Mouse (Mus musculus) MEL (cell line): Measurements from ENCODE around the gene Mvb12a. TPM values are rescaled to one million over a fixed set of nuclear protein-coding genes. Genes with fewer than 3 reads are reported as not detected.

Experiments used
- DNase-seq: peaks from one replicate; pipeline ENCODE4 v3.0.0; 2011; ENCODE audit warnings: low read depth, low spot score
- H3K27ac ChIP-seq: 2 replicates; pipeline ENCODE4 v1.5.1; 2012; ENCODE audit warnings: low read depth, mild to moderate bottlenecking, control low read depth, low read length, moderate library complexity; ENCODE audit not compliant: control insufficient read depth
- H3K27me3 ChIP-seq, 2 experiments: fragments of 150-350 bp in 1 of 2; sonication (generic) in 1 of 2; 2 replicates each; pipeline ENCODE4 v1.6.1; 2012; ENCODE audit warnings: low read length in 2 of 2, mild to moderate bottlenecking in 2 of 2, improper control_type of control experiment in 1 of 2, moderate library complexity in 1 of 2; ENCODE audit not compliant: insufficient read depth in 2 of 2, control insufficient read depth in 1 of 2
- H3K36me3 ChIP-seq, 2 experiments: 2 replicates each; pipeline ENCODE4 v1.6.1; 2012 to 2014; ENCODE audit warnings: low read length in 2 of 2, improper control_type of control experiment in 1 of 2, inconsistent platforms in 1 of 2, mild to moderate bottlenecking in 1 of 2; ENCODE audit not compliant: insufficient read depth in 2 of 2, control insufficient read depth in 1 of 2
- H3K4me1 ChIP-seq, 2 experiments: fragments of 150-350 bp in 1 of 2; sonication (generic) in 1 of 2; 2 replicates each; pipeline ENCODE4 v1.6.1; 2012; ENCODE audit warnings: low read length in 2 of 2, improper control_type of control experiment in 1 of 2, mild to moderate bottlenecking in 1 of 2; ENCODE audit not compliant: insufficient read depth in 2 of 2, control insufficient read depth in 1 of 2
- H3K4me3 ChIP-seq, 2 experiments: fragments of 150-350 bp in 1 of 2; sonication (generic) in 1 of 2; 2 replicates each; pipeline ENCODE4 v1.5.1; 2012; ENCODE audit warnings: low read depth in 2 of 2, low read length in 2 of 2, mild to moderate bottlenecking in 2 of 2, moderate library complexity in 2 of 2, control low read depth in 1 of 2, improper control_type of control experiment in 1 of 2; ENCODE audit not compliant: control insufficient read depth in 1 of 2, insufficient read depth in 1 of 2
- H3K79me2 ChIP-seq: 2 replicates; pipeline ENCODE4 v1.6.1; 2012; ENCODE audit warnings: mild to moderate bottlenecking, low read length, moderate library complexity; ENCODE audit not compliant: control insufficient read depth, poor library complexity, insufficient read depth
- H3K9ac ChIP-seq: 2 replicates; pipeline ENCODE4 v1.6.1; 2012; ENCODE audit warnings: low read depth, mild to moderate bottlenecking, control low read depth, low read length, moderate library complexity; ENCODE audit not compliant: control insufficient read depth, poor library complexity, severe bottlenecking
- H3K9me3 ChIP-seq: fragments of 150-350 bp; sonication (generic); replicated peaks from 2 replicates; pipeline ENCODE4 v1.6.1; 2012; ENCODE audit warnings: mild to moderate bottlenecking, low read length, improper control_type of control experiment, moderate library complexity; ENCODE audit not compliant: insufficient read depth
- CTCF ChIP-seq, 3 experiments: IDR thresholded peaks in 2 of 3; conservative IDR thresholded peaks in 1 of 3; 2 replicates each; pipeline ENCODE4 v1.5.1; 2011 to 2012; ENCODE audit warnings: low read length in 3 of 3, low read depth in 2 of 3, mild to moderate bottlenecking in 2 of 3, improper control_type of control experiment in 1 of 3, inconsistent platforms in 1 of 3, mixed read lengths in 1 of 3, moderate library complexity in 1 of 3; ENCODE audit not compliant: control insufficient read depth in 1 of 3, insufficient read depth in 1 of 3, poor library complexity in 1 of 3, severe bottlenecking in 1 of 3
- ELF1 ChIP-seq: IDR thresholded peaks from 2 replicates; pipeline ENCODE4 v1.6.1; 2014; ENCODE audit warnings: low read depth, mild to moderate bottlenecking, inconsistent platforms, low read length, improper control_type of control experiment, moderate library complexity
- ETS1 ChIP-seq: IDR thresholded peaks from 2 replicates; pipeline ENCODE4 v1.6.1; 2012; ENCODE audit warnings: low read depth, mild to moderate bottlenecking, inconsistent platforms, low read length, improper control_type of control experiment, moderate library complexity
- GABPA ChIP-seq: IDR thresholded peaks from 2 replicates; pipeline ENCODE4 v1.6.1; 2012; ENCODE audit warnings: low read depth, mild to moderate bottlenecking, inconsistent platforms, low read length, improper control_type of control experiment, moderate library complexity
- GATA1 ChIP-seq: IDR thresholded peaks from 2 replicates; pipeline ENCODE4 v1.6.1; 2011; ENCODE audit warnings: low read depth, low read length, improper control_type of control experiment
- JUND ChIP-seq: IDR thresholded peaks from 2 replicates; pipeline ENCODE4 v1.6.1; 2011; ENCODE audit warnings: low read depth, mild to moderate bottlenecking, improper control_type of control experiment, low read length
- MAFK ChIP-seq: IDR thresholded peaks from 2 replicates; pipeline ENCODE4 v1.6.1; 2011; ENCODE audit warnings: low read depth, mild to moderate bottlenecking, low read length, improper control_type of control experiment, borderline replicate concordance
- MAX ChIP-seq: IDR thresholded peaks from 2 replicates; pipeline ENCODE4 v1.6.1; 2011; ENCODE audit warnings: low read length, improper control_type of control experiment
- MAZ ChIP-seq: IDR thresholded peaks from 2 replicates; pipeline ENCODE4 v1.6.1; 2012; ENCODE audit warnings: low read depth, mild to moderate bottlenecking, inconsistent platforms, low read length, improper control_type of control experiment
- MYB ChIP-seq: IDR thresholded peaks from 2 replicates; pipeline ENCODE4 v1.6.1; 2011; ENCODE audit warnings: mild to moderate bottlenecking, low read depth, low read length, improper control_type of control experiment
- MYC ChIP-seq: IDR thresholded peaks from 2 replicates; pipeline ENCODE4 v1.6.1; 2011; ENCODE audit warnings: low read depth, mild to moderate bottlenecking, low read length, improper control_type of control experiment, moderate library complexity
- SIN3A ChIP-seq: IDR thresholded peaks from 2 replicates; pipeline ENCODE4 v1.6.1; 2012; ENCODE audit warnings: low read length, improper control_type of control experiment, inconsistent platforms
- SMC3 ChIP-seq: IDR thresholded peaks from 2 replicates; pipeline ENCODE4 v1.6.1; 2011; ENCODE audit warnings: low read depth, low read length, improper control_type of control experiment
- TBP ChIP-seq: IDR thresholded peaks from 2 replicates; pipeline ENCODE4 v1.8.0; 2011; ENCODE audit warnings: low read depth, low read length, improper control_type of control experiment
- ZC3H11A ChIP-seq: IDR thresholded peaks from 2 replicates; pipeline ENCODE4 v1.6.1; 2012; ENCODE audit warnings: low read depth, mild to moderate bottlenecking, inconsistent platforms, low read length, improper control_type of control experiment
- ZKSCAN1 ChIP-seq: IDR thresholded peaks from 2 replicates; pipeline ENCODE4 v1.6.1; 2012; ENCODE audit warnings: low read depth, mild to moderate bottlenecking, inconsistent platforms, low read length, improper control_type of control experiment, moderate library complexity
- ZMIZ1 ChIP-seq: IDR thresholded peaks from 2 replicates; pipeline ENCODE4 v1.6.1; 2012; ENCODE audit warnings: low read depth, mild to moderate bottlenecking, inconsistent platforms, low read length, improper control_type of control experiment, moderate library complexity
- polyA plus RNA-seq, 2 experiments: library from polyadenylated mRNA; stranded (reverse) in 1 of 2; unstranded in 1 of 2; fragments of >175 nt in 1 of 2; fragments of >200 nt in 1 of 2; gene quantifications; 2 replicates each; pipeline versions ENCODE4 v1.2.1 to v1.2.4; 2012; ENCODE audit warnings: low replicate concordance in 2 of 2, low read depth in 1 of 2; ENCODE audit not compliant: insufficient read length in 2 of 2, insufficient read depth in 1 of 2, missing spikeins in 1 of 2
- total RNA-seq: library from RNA; depleted of rRNA; stranded (reverse); fragments of 300-350 nt; gene quantifications from 2 replicates; pipeline ENCODE4 v1.2.3, GENCODE M21; 2012

Gene Mvb12a
- total and polyA plus RNA-seq, 3 experiments: 46.5 to 67.3 TPM; not detected in 1

DNA sequence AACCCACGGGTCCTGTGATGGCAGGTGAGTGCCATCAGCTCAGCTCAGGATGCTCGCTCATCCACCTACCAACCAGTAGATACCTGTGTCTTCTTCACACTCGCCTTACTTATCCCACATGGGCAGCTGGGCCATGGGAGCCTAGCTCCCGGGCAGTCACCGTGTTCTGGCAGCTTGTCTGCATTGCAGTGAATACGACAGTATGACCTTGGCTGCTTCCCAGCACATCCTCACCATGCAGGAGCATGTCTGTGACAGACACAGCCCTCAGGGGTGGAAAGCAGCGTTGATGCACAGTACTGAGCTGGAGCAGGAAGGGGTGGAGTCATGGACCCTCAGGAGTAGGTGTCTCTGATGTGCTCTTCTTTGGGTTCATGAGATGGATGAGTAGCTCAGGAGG, 31.7 kb downstream of the Mvb12a start (continued):
- TF ChIP-seq MAZ: no peak
- TF ChIP-seq SMC3: no peak
- no peak for TF ChIP-seq GABPA
- no peak for TF ChIP-seq GATA1

GRCm38 (mm10) chr8:71575020-71575419, 32.3 kb downstream of the Mvb12a start:
- Histone ChIP-seq H3K36me3 (no peaks in the 10 kb centered on the region), H3K79me2 (no peaks in the 10 kb centered on the region), H3K9ac (no peak overlapping the region), H3K4me1 (0 out of 4 replicates have a peak, but pooled peaks cover 0 to 4% of the 10 kb centered on the region in 2 experiments), H3K27ac (no peak overlapping the region), H3K4me3 (no peak overlapping the region), H3K27me3 (no peaks in the 10 kb centered on the region; a peak in 2 of 4 replicates), H3K9me3 (no peaks in the 10 kb centered on the region)
- DNase-seq: no peak
- TF ChIP-seq MAZ (no peak), GATA1 (no peak)

DNA sequence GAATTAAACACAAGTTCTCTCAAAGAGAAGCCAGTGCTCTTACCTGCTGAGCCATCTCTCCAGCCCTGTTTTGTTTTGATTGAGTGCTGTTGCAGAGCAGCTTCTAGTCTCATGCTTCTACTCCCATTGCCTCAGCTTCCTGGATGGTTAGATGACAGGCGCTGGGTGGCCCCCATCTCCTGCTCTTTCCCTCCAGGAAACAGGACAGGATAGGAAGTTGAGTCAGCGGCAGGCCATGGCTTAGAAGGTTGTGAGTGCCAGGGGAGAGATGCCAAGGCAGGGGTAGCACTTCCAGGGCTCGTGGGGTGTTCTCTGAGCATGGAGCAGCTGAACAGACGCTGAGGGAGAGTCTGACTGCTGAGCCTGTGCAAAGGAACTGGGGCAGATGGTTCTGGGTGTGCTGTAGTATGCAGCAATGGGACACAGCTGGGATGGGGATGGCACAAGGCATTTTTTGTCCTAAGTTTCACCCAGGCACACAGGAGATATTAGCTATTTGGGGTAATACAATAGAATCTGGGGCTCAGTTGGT, 35.2 kb downstream of the Mvb12a start:
- H3K9me3 ChIP-seq: no peaks in the 10 kb centered on the region
- no peaks in the 10 kb centered on the region for H3K36me3 ChIP-seq
- 0 out of 4 replicates have a peak, but pooled peaks cover 0 to 4% of the 10 kb centered on the region in 2 experiments for H3K4me1 ChIP-seq
- no peak overlapping the region for H3K4me3 ChIP-seq
- H3K27ac ChIP-seq: no peak overlapping the region
- H3K9ac ChIP-seq: no peak overlapping the region
- no peak for DNase-seq
- H3K27me3 ChIP-seq: no peaks in the 10 kb centered on the region; a peak in 2 of 4 replicates
- no peaks in the 10 kb centered on the region for H3K79me2 ChIP-seq
- TF ChIP-seq MYB (no peak), TBP (no peak), ZMIZ1 (no peak), SMC3 (no peak), MAX (no peak), CTCF (IDR thresholded peaks at IDR 0.05 in 2 of 3, conservative IDR thresholded peaks at IDR 0.05 in 1 of 3; ENCODE audit: control insufficient read depth in 1 of 3, insufficient read depth in 1 of 3, low read depth in 2 of 3, low read length in 3 of 3, poor library complexity in 1 of 3, severe bottlenecking in 1 of 3) (no peak), JUND (no peak), GATA1 (no peak), ETS1 (no peak), ZKSCAN1 (no peak), ELF1 (no peak), MYC (no peak), SIN3A (no peak), ZC3H11A (no peak), MAFK (no peak)
